Mouse (Mus musculus) megakaryocyte, embryonic 14.5 days (primary cell): Measurements from ENCODE around the gene Polr3f.

Experiments used
- FLI1 ChIP-seq: IDR thresholded peaks from 2 replicates; pipeline ENCODE4 v1.6.1; 2012; ENCODE audit warnings: low read length, inconsistent platforms, mixed read lengths
- GATA1 ChIP-seq: IDR thresholded peaks from 3 replicates; pipeline ENCODE4 v1.6.1; 2012; ENCODE audit warnings: mixed read lengths, low read length, inconsistent platforms, borderline replicate concordance

DNA sequence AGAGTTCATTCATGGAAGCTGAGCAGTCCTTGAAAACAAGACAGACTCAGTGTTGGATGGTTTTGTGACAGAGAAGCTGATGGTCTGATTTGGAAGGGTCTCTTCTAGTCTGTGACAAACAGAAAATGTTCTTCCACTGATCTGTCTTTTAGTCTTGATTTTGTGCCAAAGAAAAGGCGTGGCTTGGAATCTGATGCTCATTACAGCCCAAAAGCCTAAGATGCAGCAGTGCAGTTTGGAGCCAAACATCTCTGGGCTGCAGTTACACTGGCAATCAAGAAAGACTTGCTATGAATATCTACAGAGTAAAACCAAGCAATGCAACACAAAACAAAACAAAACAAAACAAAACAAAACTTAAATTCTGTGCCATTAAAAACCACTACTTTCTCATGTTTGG lies 43.4 kb upstream of the Polr3f start:
- no peak for TF ChIP-seq GATA1
- TF ChIP-seq FLI1: no peak
